9 mouse cellular contexts compared by ENCODE assay signal in the genomic region with DNA sequence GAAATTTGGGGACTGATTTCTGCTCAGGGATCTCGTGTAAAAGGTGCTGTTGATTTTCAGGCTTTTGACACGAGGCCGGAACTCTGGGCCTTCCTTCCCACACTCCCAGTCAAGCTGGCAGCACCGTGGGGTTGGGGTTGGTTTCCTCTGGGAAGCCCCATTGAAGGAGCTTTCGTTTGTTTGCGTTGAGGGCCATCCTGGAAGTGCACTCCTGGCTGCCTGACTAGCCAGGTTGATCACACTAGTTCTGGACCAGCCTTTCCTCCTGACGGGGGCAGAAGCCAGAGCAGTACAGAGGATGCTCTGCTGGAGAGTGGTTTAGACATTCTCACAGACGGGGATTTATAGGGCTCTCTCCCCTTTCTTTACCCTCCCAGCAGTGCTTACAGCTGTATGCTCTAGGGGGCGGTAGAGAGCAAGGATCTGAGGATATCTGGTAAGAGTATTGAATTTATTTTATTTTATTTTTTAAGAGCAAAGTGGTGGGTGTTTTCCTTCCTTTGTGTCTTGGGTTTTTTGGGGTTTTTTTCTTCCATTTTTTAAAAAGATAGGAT.
DNase-seq lines count a peak whose midpoint lies in the region; ATAC-seq and TF ChIP-seq lines count a peak whose summit lies in the region.
"Had no signal": no experiment of that assay in that cellular context is flagged by ENCODE, and none has a peak within 500 bp of the region (broad histone marks: within the 10 kb centered on the region; RNA-seq: fewer than 3 reads in every experiment).

No protein-coding gene starts in this region.

- peak; percentile 96 for DNase-seq in heart, adult 11 months
- DNase-seq in heart, postnatal 25 days (ENCODE audit: low spot score), result no peak
- no peak for DNase-seq in ES-E14 (ENCODE audit: low read depth, low spot score)
- DNase-seq in cerebellum, postnatal 14 days, result peak; percentile 55 to 72
- DNase-seq in kidney, postnatal 36 days, result peak; percentile 38 to 76
- peak; percentile 77 for DNase-seq in lung, postnatal 36 days

- H3K27me3 ChIP-seq in heart, embryonic 12.5 days (replicated peaks), result no peaks in the 10 kb centered on the region
- no peaks in the 10 kb centered on the region for H3K27me3 ChIP-seq in stomach, embryonic 16.5 days (ENCODE audit: control insufficient read depth, insufficient read depth, low read length)

- H3K4me1 ChIP-seq in ES-E14 (ENCODE audit: control insufficient read depth in 2 of 2, insufficient read depth in 2 of 2, low read length in 2 of 2, poor library complexity in 1 of 2), result peaks cover 2 to 35% of the 10 kb centered on the region in 2 experiments; a peak in 3 of 4 replicates
- H3K4me1 ChIP-seq in heart, embryonic 12.5 days (replicated peaks), result peaks cover 33% of the 10 kb centered on the region
- H3K4me1 ChIP-seq in stomach, embryonic 16.5 days (ENCODE audit: control insufficient read depth, insufficient read depth, low read length), result 0 out of 2 replicates have a peak, but pooled peaks cover 12% of the 10 kb centered on the region

- WGBS in heart, embryonic 12.5 days, result 28% methylated on average over 9 of the region's 9 CpGs
- WGBS in stomach, embryonic 16.5 days, result 23% methylated on average over 9 of the region's 9 CpGs

- intact Hi-C loops in heart, postnatal 25 days (cut with DNase I), result loop anchor here (1.0 to 5.0 kb wide), 3 partner anchors 121 to 285 kb away; partner anchors contain the start of gene Lamc1

- H3K4me2 ChIP-seq in heart, embryonic 12.5 days, result peak overlapping the region; percentile 6; the same call in 1 of the 2 replicates
- peak overlapping the region; percentile 25; the same call in 1 of the 2 replicates for H3K4me2 ChIP-seq in stomach, embryonic 16.5 days (ENCODE audit: low read depth, low read length)

- peak overlapping the region; percentile 46; the same call in 1 of the 2 replicates for H3K9ac ChIP-seq in ES-E14 (ENCODE audit: insufficient read depth, low read depth, low read length, poor library complexity, severe bottlenecking)
- H3K9ac ChIP-seq in heart, embryonic 12.5 days, result no peak overlapping the region
- peak overlapping the region; percentile 36 for H3K9ac ChIP-seq in stomach, embryonic 16.5 days (ENCODE audit: low read length)

- H3K4me3 ChIP-seq in ES-E14 (ENCODE audit: insufficient read depth in 1 of 2, low read depth in 1 of 2, low read length in 2 of 2, poor library complexity in 1 of 2, severe bottlenecking in 1 of 2), result peak overlapping the region; percentile 18 to 46; a peak in 2 of 4 replicates
- H3K4me3 ChIP-seq in heart, embryonic 12.5 days, result no peak overlapping the region
- no peak overlapping the region for H3K4me3 ChIP-seq in stomach, embryonic 16.5 days (replicated peaks; ENCODE audit: low read length)

- no peaks in the 10 kb centered on the region; the same call in 1 of the 2 replicates for H3K36me3 ChIP-seq in ES-E14 (ENCODE audit: control insufficient read depth, insufficient read depth, low read length, poor library complexity, severe bottlenecking)
- H3K36me3 ChIP-seq in heart, embryonic 12.5 days, result no peaks in the 10 kb centered on the region
- no peaks in the 10 kb centered on the region for H3K36me3 ChIP-seq in stomach, embryonic 16.5 days (ENCODE audit: control insufficient read depth, insufficient read depth, low read length)

- ATAC-seq in heart, embryonic 12.5 days (ENCODE audit: insufficient number of reproducible peaks, low FRiP score), result 0 out of 2 replicates have a peak, but pooled peaks have one; percentile 20
- peak; percentile 57; the same call in 1 of the 2 replicates for ATAC-seq in stomach, embryonic 16.5 days (ENCODE audit: insufficient read depth, low FRiP score)

- no peaks in the 10 kb centered on the region for H3K9me3 ChIP-seq in ES-E14 (ENCODE audit: control insufficient read depth, insufficient read depth, low read depth, low read length)
- H3K9me3 ChIP-seq in heart, embryonic 12.5 days (replicated peaks), result no peaks in the 10 kb centered on the region
- H3K9me3 ChIP-seq in stomach, embryonic 16.5 days (replicated peaks; ENCODE audit: control insufficient read depth, low read length), result no peaks in the 10 kb centered on the region

- in situ Hi-C loops in ES-E14 (cut with MboI; ENCODE audit: low sequenced_read_pairs in 2 of 2, unreplicated experiment in 2 of 2), result no loop called here

- H3K27ac ChIP-seq in ES-E14 (ENCODE audit: insufficient read depth, low read depth, low read length, poor library complexity, severe bottlenecking), result no peak overlapping the region; the same call in 1 of the 2 replicates
- peak overlapping the region; percentile 79 for H3K27ac ChIP-seq in heart, embryonic 12.5 days (ENCODE audit: poor library complexity, severe bottlenecking)
- peak overlapping the region; percentile 60 for H3K27ac ChIP-seq in stomach, embryonic 16.5 days (ENCODE audit: low read length)
- H3K27ac ChIP-seq: macrophage had no signal

TF ChIP-seq in ES-E14, 5 proteins besides CTCF, POLR2A, EP300 and RAD21:
- TF ChIP-seq CHD2 (IDR thresholded peaks at IDR 0.05; ENCODE audit: low read depth, low read length) (no peak), MAFK (IDR thresholded peaks at IDR 0.05; ENCODE audit: insufficient read depth, low read depth, low read length) (no peak), HCFC1 (IDR thresholded peaks at IDR 0.05; ENCODE audit: borderline replicate concordance, insufficient read depth, low read length) (no peak), ZNF384 (IDR thresholded peaks at IDR 0.05; ENCODE audit: low read depth, low read length) (no peak), ZC3H11A (IDR thresholded peaks at IDR 0.05; ENCODE audit: borderline replicate concordance, low read depth, low read length) (peak; percentile 16; the same call in 1 of the 2 replicates)

Comparison
In these comparisons a context has a peak if more than half of its experiments do, and no peak if none do; other contexts are left out.
1. DNase-seq: peak in heart, adult 11 months (single experiment), cerebellum, postnatal 14 days (2 of 2), kidney, postnatal 36 days (2 of 2) and lung, postnatal 36 days (single experiment); none in heart, postnatal 25 days (single experiment) and ES-E14 (single experiment).
2. H3K4me3 ChIP-seq: peak in ES-E14 (2 of 2); none in heart, embryonic 12.5 days (single experiment) and stomach, embryonic 16.5 days (single experiment).